Mouse (Mus musculus) hindbrain, embryonic 10.5 days (tissue): ENCODE measurements around the gene Gm5868. TPM values are rescaled to one million over a fixed set of nuclear protein-coding genes. Genes with fewer than 3 reads are reported as not detected.
"Not testable (repeated sequence)": the region's sequence is repeated elsewhere in the genome, so short reads cannot be mapped to it uniquely, and the experiment has no call there.

Experiments used
- DNase-seq: peaks from one replicate; pipeline ENCODE4 v3.0.0-alpha.2; 2017; ENCODE audit warnings: low spot score
- H3K27ac ChIP-seq: fragments of 300-500 bp; sonication (generic); 2 replicates; pipeline ENCODE4 v1.5.1; 2016; ENCODE audit warnings: mild to moderate bottlenecking, moderate library complexity
- H3K27me3 ChIP-seq: fragments of 300-500 bp; sonication (generic); 2 replicates; pipeline ENCODE4 v1.6.1; 2016; ENCODE audit warnings: mild to moderate bottlenecking; ENCODE audit not compliant: poor library complexity, insufficient read depth, severe bottlenecking
- H3K36me3 ChIP-seq: fragments of 300-500 bp; sonication (generic); 2 replicates; pipeline ENCODE4 v1.6.1; 2016; ENCODE audit warnings: mild to moderate bottlenecking, moderate library complexity
- H3K4me1 ChIP-seq: fragments of 300-500 bp; sonication (generic); replicated peaks from 2 replicates; pipeline ENCODE4 v1.6.1; 2016; ENCODE audit warnings: mild to moderate bottlenecking
- H3K4me3 ChIP-seq: fragments of 300-500 bp; sonication (generic); 2 replicates; pipeline ENCODE4 v1.5.1; 2016; ENCODE audit warnings: mild to moderate bottlenecking, moderate library complexity
- H3K9me3 ChIP-seq: fragments of 300-500 bp; sonication (generic); 2 replicates; pipeline ENCODE4 v1.6.1; 2016; ENCODE audit warnings: mild to moderate bottlenecking, moderate library complexity
- WGBS: fragments of 180-500 bp; shearing (Covaris S2); methylation state at CpG from one replicate; pipeline ENCODE4 v1.1.7; 2016; 5-methylcytosine and 5-hydroxymethylcytosine counted together
- polyA plus RNA-seq: library from polyadenylated mRNA; unstranded; fragments of >200 nt; fragmentation: Nextera tagmentation; extraction: Ambion mirVana; gene quantifications from 2 replicates; pipeline ENCODE4 v1.2.1, GENCODE M21; 2016

The Gm5868 gene
- polyA plus RNA-seq, 1 experiment from 2014 or later = 7.0 TPM

- 60% methylated on average over 10 of the region's 10 CpGs for WGBS
- peaks cover 50% of the 10 kb centered on the region for H3K27me3 ChIP-seq
- not testable (repeated sequence) for H3K36me3 ChIP-seq, H3K9me3 ChIP-seq, H3K4me3 ChIP-seq, H3K27ac ChIP-seq
- H3K4me1 ChIP-seq = peaks cover 15% of the 10 kb centered on the region
- DNase-seq = peak; percentile 31
Observed at GRCm38 (mm10) chr5:72579599-72579998, 7.8 kb downstream of the Gm5868 start.

- Histone ChIP-seq H3K27me3 (no peaks in the 10 kb centered on the region), H3K36me3 (no peaks in the 10 kb centered on the region), H3K4me3 (no peak overlapping the region), H3K4me1 (no peaks in the 10 kb centered on the region), H3K27ac (no peak overlapping the region), H3K9me3 (peaks cover 21% of the 10 kb centered on the region)
- WGBS = 84% methylated on average over 5 of the region's 5 CpGs
- DNase-seq = no peak
Observed at GRCm38 (mm10) chr5:72565621-72566020, 21.7 kb downstream of the Gm5868 start.

GRCm38 (mm10) chr5:72563183-72563582 is 24.2 kb downstream of the Gm5868 start:
- 99% methylated on average over 2 of the region's 2 CpGs for WGBS
- not testable (repeated sequence) for H3K4me1 ChIP-seq, H3K4me3 ChIP-seq, H3K27ac ChIP-seq, H3K9me3 ChIP-seq, DNase-seq, H3K36me3 ChIP-seq, H3K27me3 ChIP-seq

GRCm38 (mm10) chr5:72560976-72561628 is 26.2 kb downstream of the Gm5868 start:
- Histone ChIP-seq H3K36me3 (peaks cover under 1% of the 10 kb centered on the region), H3K27ac (no peak overlapping the region), H3K4me1 (peaks cover 13% of the 10 kb centered on the region), H3K9me3 (no peaks in the 10 kb centered on the region), H3K4me3 (no peak overlapping the region), H3K27me3 (no peaks in the 10 kb centered on the region)
- WGBS = 81% methylated on average over 3 of the region's 3 CpGs
- no peak for DNase-seq

- peaks cover 13% of the 10 kb centered on the region for H3K4me1 ChIP-seq
- no peaks in the 10 kb centered on the region for H3K27me3 ChIP-seq
- H3K36me3 ChIP-seq = peaks cover 16% of the 10 kb centered on the region
- peak within 1 kb of the TSS; percentile 94 for H3K4me3 ChIP-seq
- no peaks in the 10 kb centered on the region for H3K9me3 ChIP-seq
- DNase-seq = peak; percentile 98
- H3K27ac ChIP-seq = peak within 1 kb of the TSS; percentile 97
- under 1% methylated on average over 42 of the region's 42 CpGs for WGBS
Observed at GRCm38 (mm10) chr5:72559544-72560049, 27.8 kb downstream of the Gm5868 start, which contains the start of gene Nfxl1. Gene Nfxl1 (minus strand): TSS chr5:72559684.

- WGBS = under 1% methylated on average over 57 of the region's 57 CpGs
- no peaks in the 10 kb centered on the region for H3K27me3 ChIP-seq
- peaks cover 13% of the 10 kb centered on the region for H3K4me1 ChIP-seq
- DNase-seq = no peak
- peaks cover 23% of the 10 kb centered on the region for H3K36me3 ChIP-seq
- peak overlapping the region; percentile 94 for H3K4me3 ChIP-seq
- no peaks in the 10 kb centered on the region for H3K9me3 ChIP-seq
- peak overlapping the region; percentile 97 for H3K27ac ChIP-seq
Observed at GRCm38 (mm10) chr5:72558716-72559526, 28.4 kb downstream of the Gm5868 start.

- peaks cover 13% of the 10 kb centered on the region for H3K4me1 ChIP-seq
- no peak overlapping the region for H3K27ac ChIP-seq
- no peaks in the 10 kb centered on the region for H3K27me3 ChIP-seq
- 89% methylated on average over 3 of the region's 3 CpGs for WGBS
- H3K9me3 ChIP-seq = no peaks in the 10 kb centered on the region
- H3K4me3 ChIP-seq = no peak overlapping the region
- H3K36me3 ChIP-seq = peaks cover 47% of the 10 kb centered on the region
- no peak for DNase-seq
Observed at GRCm38 (mm10) chr5:72556245-72556644, 31.1 kb downstream of the Gm5868 start.

- Histone ChIP-seq H3K27ac (no peak overlapping the region), H3K4me1 (no peaks in the 10 kb centered on the region), H3K27me3 (no peaks in the 10 kb centered on the region), H3K9me3 (no peaks in the 10 kb centered on the region), H3K36me3 (peaks cover 70% of the 10 kb centered on the region), H3K4me3 (no peak overlapping the region)
- WGBS = 91% methylated on average over 3 of the region's 3 CpGs
- no peak for DNase-seq
Observed at GRCm38 (mm10) chr5:72551209-72551608, 36.1 kb downstream of the Gm5868 start.

Other genes starting within 250 kb of the Gm5868 start
- gene Corin, start 83.1 kb downstream of the Gm5868 start, polyA plus RNA-seq = 5.8 and 7.8 TPM in 2 replicates
- 14.9 and 18.1 TPM in 2 replicates for gene Nfxl1, start 27.9 kb downstream of the Gm5868 start, polyA plus RNA-seq
- gene Zar1, start 6.3 kb downstream of the Gm5868 start, polyA plus RNA-seq = 0.40 and 1.8 TPM in 2 replicates
- gene Cnga1, start 56.7 kb upstream of the Gm5868 start, polyA plus RNA-seq = not detected in 2 replicates
- gene Nipal1, start 60.2 kb upstream of the Gm5868 start, polyA plus RNA-seq = 0.44 TPM in 1 of 2 replicates, not detected in the other
- gene Txk, start 165.2 kb upstream of the Gm5868 start, polyA plus RNA-seq = not detected in 2 replicates